Mouse (Mus musculus): ENCODE results near the gene Filip1l.

Filip1l gene

GRCm38 (mm10) chr16:57437523-57438287 is 84.8 kb downstream of the Filip1l start:
- DNase-seq (ENCODE audit: low spot score), result no peak

- no peak for DNase-seq (ENCODE audit: low spot score)
Measured at GRCm38 (mm10) chr16:57438288-57438685, 85.4 kb downstream of the Filip1l start.

- DNase-seq (ENCODE audit: low spot score), result no peak
Measured at GRCm38 (mm10) chr16:57439206-57439605, 86.3 kb downstream of the Filip1l start.

GRCm38 (mm10) chr16:57440706-57441437 is 88.0 kb downstream of the Filip1l start:
- no peak for DNase-seq (ENCODE audit: low spot score)

- no peak for DNase-seq (ENCODE audit: low spot score)
Measured at GRCm38 (mm10) chr16:57445096-57446094, 92.5 kb downstream of the Filip1l start.

GRCm38 (mm10) chr16:57453009-57453408 is 100.1 kb downstream of the Filip1l start:
- DNase-seq (ENCODE audit: low spot score), result no peak

- DNase-seq (ENCODE audit: low spot score), result no peak
Measured at GRCm38 (mm10) chr16:57454106-57454763, 101.3 kb downstream of the Filip1l start.

GRCm38 (mm10) chr16:57455573-57455972 is 102.7 kb downstream of the Filip1l start:
- DNase-seq (ENCODE audit: low spot score), result no peak

GRCm38 (mm10) chr16:57456003-57456402 is 103.1 kb downstream of the Filip1l start:
- DNase-seq (ENCODE audit: low spot score), result no peak

GRCm38 (mm10) chr16:57465386-57465913 is 112.6 kb downstream of the Filip1l start:
- DNase-seq (ENCODE audit: low spot score), result no peak

GRCm38 (mm10) chr16:57469301-57469700 is 116.4 kb downstream of the Filip1l start:
- no peak for DNase-seq (ENCODE audit: low spot score)

- no peak for DNase-seq (ENCODE audit: low spot score)
Measured at GRCm38 (mm10) chr16:57469869-57470268, 117.0 kb downstream of the Filip1l start.

- DNase-seq (ENCODE audit: low spot score), result no peak
Measured at GRCm38 (mm10) chr16:57470286-57470830, 117.5 kb downstream of the Filip1l start.

- DNase-seq (ENCODE audit: low spot score), result no peak
Measured at GRCm38 (mm10) chr16:57471071-57471470, 118.2 kb downstream of the Filip1l start.

- DNase-seq (ENCODE audit: low spot score), result no peak
Measured at GRCm38 (mm10) chr16:57473415-57474085, 120.7 kb downstream of the Filip1l start.

GRCm38 (mm10) chr16:57478451-57478850 is 125.6 kb downstream of the Filip1l start:
- no peak for DNase-seq (ENCODE audit: low spot score)

- DNase-seq (ENCODE audit: low spot score), result no peak
Measured at GRCm38 (mm10) chr16:57479776-57480175, 126.9 kb downstream of the Filip1l start.

GRCm38 (mm10) chr16:57482264-57482663 is 129.4 kb downstream of the Filip1l start:
- DNase-seq (ENCODE audit: low spot score), result no peak

- no peak for DNase-seq (ENCODE audit: low spot score)
Measured at GRCm38 (mm10) chr16:57482911-57483310, 130.0 kb downstream of the Filip1l start.

- DNase-seq (ENCODE audit: low spot score), result no peak
Measured at GRCm38 (mm10) chr16:57483503-57483902, 130.6 kb downstream of the Filip1l start.

Measured in ovary, adult 18-20 months (tissue).